Mouse (Mus musculus) stomach, embryonic 16.5 days (tissue): ENCODE measurements around the gene Gm2001. TPM values are rescaled to one million over a fixed set of nuclear protein-coding genes. Genes with fewer than 3 reads are reported as not detected.
A peak's percentile ranks its signal among the peaks of the same experiment; 100 is the strongest.
"Not testable (repeated sequence)": the region's sequence is repeated elsewhere in the genome, so short reads cannot be mapped to it uniquely, and the experiment has no call there.

Source experiments
- ATAC-seq: fragments of 200-750 bp; cut with Nextera tagmentation; 2 replicates; pipeline ENCODE4 v1.8.0; 2017; ENCODE audit warnings: moderate number of reproducible peaks, moderate TSS enrichment; ENCODE audit not compliant: insufficient read depth, low FRiP score
- H3K27ac ChIP-seq: fragments of 300-500 bp; sonication (generic); 2 replicates; pipeline ENCODE4 v1.5.1; 2014; ENCODE audit warnings: low read length
- H3K27me3 ChIP-seq: fragments of 300-500 bp; sonication (generic); 2 replicates; pipeline ENCODE4 v1.6.1; 2014; ENCODE audit warnings: low read length, control low read depth, mixed read lengths; ENCODE audit not compliant: control insufficient read depth, insufficient read depth
- H3K36me3 ChIP-seq: fragments of 300-500 bp; sonication (generic); 2 replicates; pipeline ENCODE4 v1.6.1; 2014; ENCODE audit warnings: low read length; ENCODE audit not compliant: control insufficient read depth, insufficient read depth
- H3K4me1 ChIP-seq: fragments of 300-500 bp; sonication (generic); 2 replicates; pipeline ENCODE4 v1.6.1; 2014; ENCODE audit warnings: low read length, control low read depth, mixed read lengths; ENCODE audit not compliant: control insufficient read depth, insufficient read depth
- H3K4me2 ChIP-seq: fragments of 300-500 bp; sonication (generic); 2 replicates; pipeline ENCODE4 v1.6.1; 2014; ENCODE audit warnings: low read depth, low read length, mixed read lengths
- H3K4me3 ChIP-seq: fragments of 300-500 bp; sonication (generic); replicated peaks from 2 replicates; pipeline ENCODE4 v1.5.1; 2014; ENCODE audit warnings: mild to moderate bottlenecking, low read length
- H3K9ac ChIP-seq: fragments of 300-500 bp; sonication (generic); 2 replicates; pipeline ENCODE4 v1.6.1; 2014; ENCODE audit warnings: low read length
- H3K9me3 ChIP-seq: fragments of 300-500 bp; sonication (generic); replicated peaks from 2 replicates; pipeline ENCODE4 v1.6.1; 2016; ENCODE audit warnings: low read length, control low read depth; ENCODE audit not compliant: control insufficient read depth
- WGBS: fragments of 180-500 bp; shearing (Covaris S2); extraction: QIAGEN DNeasy Blood & Tissue Kit; methylation state at CpG from one replicate; pipeline ENCODE4 v1.1.7; 2014; 5-methylcytosine and 5-hydroxymethylcytosine counted together
- polyA plus RNA-seq: library from polyadenylated mRNA; unstranded; fragments of >200 nt; fragmentation: Nextera tagmentation; extraction: Ambion mirVana; gene quantifications from 2 replicates; pipeline ENCODE4 v1.2.1, GENCODE M21; 2015

Gm2001 gene
- polyA plus RNA-seq = not detected in 2 replicates

DNA sequence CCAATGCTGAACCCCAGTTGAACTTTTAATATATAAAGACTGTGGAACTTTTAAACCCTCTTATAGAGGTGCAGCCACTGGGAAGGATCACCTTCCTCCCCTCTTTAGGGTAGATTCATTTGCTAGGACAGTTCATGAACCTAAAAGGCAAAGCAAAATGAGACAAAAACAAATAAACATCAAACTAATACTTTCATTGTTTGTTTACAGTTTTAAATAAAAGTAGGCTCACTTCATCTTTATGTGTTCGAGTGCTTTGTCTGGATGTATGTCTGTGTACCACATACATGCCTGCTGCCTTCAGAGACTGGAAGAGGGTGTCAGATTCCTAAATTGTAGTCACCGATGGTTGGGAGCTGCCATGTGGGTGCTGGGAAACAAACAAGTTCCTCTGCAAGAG is at the start of gene Gm2001:
TSS of gene Gm2001 (minus strand) at position 101 of the 400 bp plus-strand sequence.
- not testable (repeated sequence) for H3K27me3 ChIP-seq

DNA sequence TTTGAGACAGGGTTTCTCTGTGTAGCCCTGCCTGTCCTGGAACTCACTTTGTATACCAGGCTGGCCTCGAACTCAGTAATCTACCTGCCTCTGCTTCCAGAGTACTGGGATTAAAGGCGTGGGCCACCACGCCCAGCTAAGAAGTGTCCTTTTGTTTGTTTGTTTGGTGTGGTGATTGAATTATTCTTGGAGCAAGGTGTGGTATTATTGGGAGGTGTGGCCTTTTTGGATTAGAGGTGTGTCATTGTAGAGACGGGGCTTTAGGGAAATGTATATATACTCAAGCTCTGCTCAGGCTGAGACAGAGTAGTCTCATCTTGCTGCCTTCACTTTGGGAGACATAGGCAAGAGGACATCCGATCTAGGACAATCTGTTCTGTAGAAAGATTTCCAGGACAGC is 31.6 kb upstream of the Gm2001 start, which contains the start of gene Gm2016:
TSS of gene Gm2016 (plus strand) at position 301 of the 400 bp plus-strand sequence.
- not testable (repeated sequence) for H3K9me3 ChIP-seq, H3K4me2 ChIP-seq, H3K27me3 ChIP-seq, H3K27ac ChIP-seq, H3K4me1 ChIP-seq, ATAC-seq, H3K4me3 ChIP-seq, H3K9ac ChIP-seq, H3K36me3 ChIP-seq
- WGBS = 84% methylated on average over 5 of the region's 5 CpGs

More for the DNA sequence above, at the start of gene Gm2001:
- not testable (repeated sequence) for H3K9ac ChIP-seq, ATAC-seq, H3K9me3 ChIP-seq, H3K4me1 ChIP-seq, H3K4me3 ChIP-seq, H3K4me2 ChIP-seq, H3K27ac ChIP-seq, H3K36me3 ChIP-seq
- WGBS = 64% methylated on average over 1 of the region's 2 CpGs

DNA sequence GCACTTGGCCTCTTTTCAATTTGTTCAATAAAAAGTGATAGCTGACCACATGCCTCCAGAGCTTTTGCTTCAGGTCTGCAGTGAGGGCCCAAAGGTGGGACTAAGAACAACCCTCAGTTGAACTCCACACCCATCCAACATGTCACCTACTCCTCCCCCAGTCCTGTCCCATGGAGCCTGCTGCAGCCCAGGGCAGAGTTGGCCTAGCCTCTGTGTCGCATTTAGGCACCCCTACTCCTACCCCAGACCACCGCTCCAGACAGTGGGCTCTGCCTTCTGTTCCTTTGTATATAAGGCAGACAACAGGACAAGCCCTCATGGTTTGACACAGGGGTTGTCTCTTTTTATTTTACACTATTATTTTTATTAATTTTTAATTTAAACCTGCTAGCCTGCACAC is 21.9 kb upstream of the Gm2001 start:
- not testable (repeated sequence) for H3K27me3 ChIP-seq, H3K9me3 ChIP-seq, H3K4me2 ChIP-seq, H3K27ac ChIP-seq, H3K36me3 ChIP-seq, H3K4me3 ChIP-seq, H3K9ac ChIP-seq, ATAC-seq, H3K4me1 ChIP-seq
- 80% methylated on average over 2 of the region's 2 CpGs for whole genome bisulfite sequencing

DNA sequence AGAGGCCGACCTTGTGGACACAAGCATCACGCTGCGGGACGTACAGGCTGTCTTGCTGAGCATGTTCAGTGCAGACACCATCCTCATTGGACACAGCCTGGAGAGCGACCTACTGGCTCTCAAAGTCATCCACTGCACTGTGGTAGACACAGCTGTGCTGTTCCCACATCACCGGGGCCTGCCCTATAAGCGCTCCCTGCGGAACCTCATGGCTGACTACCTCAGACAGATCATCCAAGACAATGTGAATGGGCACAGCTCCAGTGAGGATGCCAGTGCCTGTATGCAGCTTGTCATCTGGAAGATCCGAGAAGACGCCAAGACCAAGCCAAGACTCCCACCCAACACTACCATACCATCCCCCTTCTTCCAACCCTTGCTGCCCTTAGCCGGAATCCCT is 21.5 kb upstream of the Gm2001 start:
- not testable (repeated sequence) for H3K9ac ChIP-seq, H3K4me2 ChIP-seq, H3K9me3 ChIP-seq, H3K4me3 ChIP-seq, H3K4me1 ChIP-seq, H3K27me3 ChIP-seq, H3K27ac ChIP-seq, H3K36me3 ChIP-seq
- ATAC-seq = 0 out of 2 replicates have a peak, but pooled peaks have one; percentile 19
- 94% methylated on average over 9 of the region's 11 CpGs for WGBS

DNA sequence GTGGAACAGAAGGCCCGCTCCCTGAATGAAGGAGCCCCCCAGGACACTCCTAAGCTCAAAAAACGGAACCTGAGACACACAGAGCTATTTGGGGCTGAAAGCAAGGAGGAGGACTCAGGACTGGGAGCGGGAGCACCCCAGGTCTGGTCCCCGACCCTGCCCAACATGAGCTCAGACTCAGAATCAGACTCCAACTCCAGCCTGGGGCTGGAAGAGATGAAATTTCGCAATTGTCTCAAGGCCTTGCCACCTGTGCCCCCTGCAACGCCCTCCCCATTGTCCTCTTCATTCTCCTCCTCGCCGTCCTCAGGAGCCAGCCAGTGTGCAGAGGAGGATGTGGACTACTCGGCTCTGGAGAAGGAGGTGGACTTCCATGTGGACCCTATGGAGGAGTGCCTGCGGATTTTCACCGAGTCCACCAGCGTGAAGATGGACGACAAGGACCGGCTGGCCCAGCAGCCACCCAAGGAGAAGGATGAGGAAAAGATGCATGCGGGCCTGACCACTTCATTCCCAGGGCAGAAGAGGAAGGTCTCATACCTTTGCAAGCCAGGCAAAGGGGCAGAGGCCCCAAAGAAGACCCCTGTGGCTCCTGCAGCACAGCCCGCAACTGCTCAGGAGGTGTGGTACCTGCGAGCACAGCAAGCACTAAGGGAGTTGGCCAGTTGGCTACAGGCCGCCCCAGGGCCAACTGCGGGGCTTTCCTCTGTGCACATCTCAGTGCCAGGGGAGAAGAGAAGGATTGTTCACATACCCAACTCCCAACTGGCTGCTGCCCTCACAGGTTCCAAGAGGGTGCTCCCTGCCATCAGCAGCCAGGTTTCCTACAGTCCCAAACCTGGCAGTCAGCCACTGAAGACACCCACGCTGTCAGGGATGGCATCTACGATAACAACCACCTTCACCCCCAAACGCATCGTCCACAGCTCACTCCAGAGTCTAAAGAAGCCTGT is 19.9 kb upstream of the Gm2001 start:
- 84% methylated on average over 23 of the region's 23 CpGs for WGBS
- ATAC-seq = not testable (repeated sequence)

DNA sequence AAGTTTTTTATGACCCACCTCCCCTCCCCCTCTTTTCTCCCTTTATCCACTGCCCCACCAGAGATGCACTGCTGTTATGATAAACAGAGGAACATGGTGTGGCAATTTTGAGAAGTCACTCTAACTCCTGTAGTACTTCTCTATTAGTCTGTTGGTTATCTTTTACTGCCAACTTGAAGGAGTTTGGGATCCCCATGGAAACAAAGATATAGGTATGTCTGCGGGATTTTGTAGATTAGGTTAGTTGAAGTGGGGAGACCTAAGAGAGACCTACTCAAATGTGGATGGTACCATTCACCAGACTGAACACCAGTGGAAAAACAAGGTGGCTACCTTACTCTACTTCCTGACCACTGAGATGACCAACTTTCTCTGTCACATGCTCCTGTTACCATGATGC is 13.9 kb upstream of the Gm2001 start:
- 77% methylated on average over 1 of the region's 1 CpGs for WGBS
- H3K27ac ChIP-seq = not testable (repeated sequence)
- ATAC-seq = 0 out of 2 replicates have a peak, but pooled peaks have one; percentile 10

More for the DNA sequence above, 19.9 kb upstream of the Gm2001 start:
- not testable (repeated sequence) for H3K27me3 ChIP-seq, H3K27ac ChIP-seq, H3K4me1 ChIP-seq, H3K4me3 ChIP-seq, H3K9ac ChIP-seq, H3K4me2 ChIP-seq, H3K9me3 ChIP-seq, H3K36me3 ChIP-seq

DNA sequence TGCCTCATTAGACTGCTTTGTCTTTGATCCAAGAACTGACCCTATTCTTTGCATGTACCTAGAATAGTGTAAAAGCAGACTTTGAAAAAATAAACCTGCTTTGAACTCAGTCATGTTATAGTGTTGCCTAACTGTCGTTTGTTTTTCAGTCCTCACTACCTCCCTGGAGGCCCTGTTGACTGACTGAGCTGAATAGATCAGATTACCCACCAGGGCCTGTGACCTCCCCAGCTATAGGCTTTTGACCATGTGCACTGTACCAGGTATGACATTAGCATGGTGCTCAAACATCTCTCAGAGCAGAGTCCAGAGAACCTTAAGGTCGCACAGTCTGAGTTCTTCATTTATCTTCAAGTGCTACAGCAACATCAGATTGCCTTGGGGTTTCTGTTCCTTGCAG is 8.5 kb upstream of the Gm2001 start:
- H3K9ac ChIP-seq, H3K36me3 ChIP-seq, H3K4me2 ChIP-seq, H3K27me3 ChIP-seq, H3K4me3 ChIP-seq, H3K4me1 ChIP-seq, H3K9me3 ChIP-seq, ATAC-seq, H3K27ac ChIP-seq: not testable (repeated sequence)
- WGBS = no CpG with 5 or more reads among the region's 2 CpGs

More for the DNA sequence above, 13.9 kb upstream of the Gm2001 start:
- H3K4me3 ChIP-seq, H3K4me2 ChIP-seq, H3K27me3 ChIP-seq, H3K9me3 ChIP-seq, H3K36me3 ChIP-seq, H3K9ac ChIP-seq, H3K4me1 ChIP-seq: not testable (repeated sequence)

DNA sequence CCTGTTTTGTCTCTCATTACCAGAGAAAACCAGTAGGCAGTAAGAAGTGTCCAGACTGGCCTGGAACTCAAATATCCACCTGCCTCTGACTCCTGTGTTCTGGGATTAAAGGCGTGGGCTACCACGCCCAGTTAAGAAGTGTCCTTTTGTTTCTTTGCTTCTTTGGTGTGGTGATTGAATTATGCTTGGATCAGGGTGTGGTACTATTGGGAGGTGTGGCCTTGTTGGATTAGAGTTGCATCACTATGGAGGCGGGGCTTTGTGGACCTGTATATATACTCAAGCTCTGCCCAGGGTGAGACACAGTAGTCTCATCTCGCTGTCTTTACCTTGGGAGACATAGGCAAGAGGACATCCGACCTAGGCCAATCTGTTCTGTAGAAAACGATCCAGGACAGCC is 25.9 kb downstream of the Gm2001 start, which contains the start of gene BB287469:
TSS of gene BB287469 (plus strand) at position 301 of the 400 bp plus-strand sequence.
- 90% methylated on average over 6 of the region's 6 CpGs for WGBS
- H3K9ac ChIP-seq, H3K4me1 ChIP-seq, H3K9me3 ChIP-seq, H3K4me2 ChIP-seq, H3K4me3 ChIP-seq, H3K36me3 ChIP-seq, H3K27ac ChIP-seq, ATAC-seq, H3K27me3 ChIP-seq: not testable (repeated sequence)

DNA sequence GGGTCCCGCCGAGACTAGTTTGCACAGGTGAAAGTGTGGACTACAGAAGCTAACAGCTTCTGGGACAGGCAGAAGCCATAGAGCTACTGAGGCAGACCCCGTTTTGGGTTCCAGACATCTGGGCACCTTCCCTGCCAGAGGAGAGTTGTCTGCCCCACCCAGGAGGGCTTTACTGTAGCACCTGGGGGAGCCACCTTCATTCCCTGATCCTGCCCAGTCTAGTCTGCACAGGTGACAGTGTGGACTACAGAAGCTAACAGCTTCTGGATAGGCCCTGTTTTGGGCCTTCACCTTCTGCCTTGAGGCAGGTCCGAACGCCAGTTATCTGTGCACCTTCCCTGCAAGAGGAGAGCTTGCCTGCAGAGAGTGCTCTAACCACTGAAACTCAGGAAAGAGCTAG is 44.2 kb downstream of the Gm2001 start:
- H3K27me3 ChIP-seq, H3K4me1 ChIP-seq, H3K4me3 ChIP-seq, H3K36me3 ChIP-seq, H3K9me3 ChIP-seq, H3K4me2 ChIP-seq, H3K27ac ChIP-seq, ATAC-seq, H3K9ac ChIP-seq: not testable (repeated sequence)
- WGBS = 87% methylated on average over 5 of the region's 5 CpGs
